Mouse (Mus musculus) MEL (cell line): Measurements from ENCODE around the gene Smpd3. TPM values are rescaled to one million over a fixed set of nuclear protein-coding genes. Genes with fewer than 3 reads are reported as not detected.

ENCODE experiments used
- DNase-seq: peaks from one replicate; pipeline ENCODE4 v3.0.0; 2011; ENCODE audit warnings: low read depth, low spot score
- H3K27ac ChIP-seq: 2 replicates; pipeline ENCODE4 v1.5.1; 2012; ENCODE audit warnings: low read depth, mild to moderate bottlenecking, control low read depth, low read length, moderate library complexity; ENCODE audit not compliant: control insufficient read depth
- H3K27me3 ChIP-seq, 2 experiments: fragments of 150-350 bp in 1 of 2; sonication (generic) in 1 of 2; 2 replicates each; pipeline ENCODE4 v1.6.1; 2012; ENCODE audit warnings: low read length in 2 of 2, mild to moderate bottlenecking in 2 of 2, improper control_type of control experiment in 1 of 2, moderate library complexity in 1 of 2; ENCODE audit not compliant: insufficient read depth in 2 of 2, control insufficient read depth in 1 of 2
- H3K36me3 ChIP-seq, 2 experiments: 2 replicates each; pipeline ENCODE4 v1.6.1; 2012 to 2014; ENCODE audit warnings: low read length in 2 of 2, improper control_type of control experiment in 1 of 2, inconsistent platforms in 1 of 2, mild to moderate bottlenecking in 1 of 2; ENCODE audit not compliant: insufficient read depth in 2 of 2, control insufficient read depth in 1 of 2
- H3K4me1 ChIP-seq, 2 experiments: fragments of 150-350 bp in 1 of 2; sonication (generic) in 1 of 2; 2 replicates each; pipeline ENCODE4 v1.6.1; 2012; ENCODE audit warnings: low read length in 2 of 2, improper control_type of control experiment in 1 of 2, mild to moderate bottlenecking in 1 of 2; ENCODE audit not compliant: insufficient read depth in 2 of 2, control insufficient read depth in 1 of 2
- H3K4me3 ChIP-seq, 2 experiments: fragments of 150-350 bp in 1 of 2; sonication (generic) in 1 of 2; 2 replicates each; pipeline ENCODE4 v1.5.1; 2012; ENCODE audit warnings: low read depth in 2 of 2, low read length in 2 of 2, mild to moderate bottlenecking in 2 of 2, moderate library complexity in 2 of 2, control low read depth in 1 of 2, improper control_type of control experiment in 1 of 2; ENCODE audit not compliant: control insufficient read depth in 1 of 2, insufficient read depth in 1 of 2
- H3K79me2 ChIP-seq: 2 replicates; pipeline ENCODE4 v1.6.1; 2012; ENCODE audit warnings: mild to moderate bottlenecking, low read length, moderate library complexity; ENCODE audit not compliant: control insufficient read depth, poor library complexity, insufficient read depth
- H3K9ac ChIP-seq: 2 replicates; pipeline ENCODE4 v1.6.1; 2012; ENCODE audit warnings: low read depth, mild to moderate bottlenecking, control low read depth, low read length, moderate library complexity; ENCODE audit not compliant: control insufficient read depth, poor library complexity, severe bottlenecking
- H3K9me3 ChIP-seq: fragments of 150-350 bp; sonication (generic); replicated peaks from 2 replicates; pipeline ENCODE4 v1.6.1; 2012; ENCODE audit warnings: mild to moderate bottlenecking, low read length, improper control_type of control experiment, moderate library complexity; ENCODE audit not compliant: insufficient read depth
- BHLHE40 ChIP-seq: IDR thresholded peaks from 2 replicates; pipeline ENCODE4 v1.6.1; 2012; ENCODE audit warnings: low read depth, mild to moderate bottlenecking, inconsistent platforms, low read length, improper control_type of control experiment, borderline replicate concordance
- CTCF ChIP-seq, 3 experiments: IDR thresholded peaks in 2 of 3; conservative IDR thresholded peaks in 1 of 3; 2 replicates each; pipeline ENCODE4 v1.5.1; 2011 to 2012; ENCODE audit warnings: low read length in 3 of 3, low read depth in 2 of 3, mild to moderate bottlenecking in 2 of 3, improper control_type of control experiment in 1 of 3, inconsistent platforms in 1 of 3, mixed read lengths in 1 of 3, moderate library complexity in 1 of 3; ENCODE audit not compliant: control insufficient read depth in 1 of 3, insufficient read depth in 1 of 3, poor library complexity in 1 of 3, severe bottlenecking in 1 of 3
- E2F4 ChIP-seq: IDR thresholded peaks from 2 replicates; pipeline ENCODE4 v1.6.1; 2011; ENCODE audit warnings: low read depth, low read length, improper control_type of control experiment, borderline replicate concordance
- ETS1 ChIP-seq: IDR thresholded peaks from 2 replicates; pipeline ENCODE4 v1.6.1; 2012; ENCODE audit warnings: low read depth, mild to moderate bottlenecking, inconsistent platforms, low read length, improper control_type of control experiment, moderate library complexity
- GABPA ChIP-seq: IDR thresholded peaks from 2 replicates; pipeline ENCODE4 v1.6.1; 2012; ENCODE audit warnings: low read depth, mild to moderate bottlenecking, inconsistent platforms, low read length, improper control_type of control experiment, moderate library complexity
- GATA1 ChIP-seq: IDR thresholded peaks from 2 replicates; pipeline ENCODE4 v1.6.1; 2011; ENCODE audit warnings: low read depth, low read length, improper control_type of control experiment
- HCFC1 ChIP-seq: IDR thresholded peaks from 2 replicates; pipeline ENCODE4 v1.6.1; 2012; ENCODE audit warnings: low read depth, mild to moderate bottlenecking, inconsistent platforms, low read length, improper control_type of control experiment, moderate library complexity
- KAT2A ChIP-seq: conservative IDR thresholded peaks from 2 replicates; pipeline ENCODE4 v1.6.1; 2012; ENCODE audit warnings: low read depth, low read length, improper control_type of control experiment, inconsistent platforms
- MAZ ChIP-seq: IDR thresholded peaks from 2 replicates; pipeline ENCODE4 v1.6.1; 2012; ENCODE audit warnings: low read depth, mild to moderate bottlenecking, inconsistent platforms, low read length, improper control_type of control experiment
- MXI1 ChIP-seq: IDR thresholded peaks from 2 replicates; pipeline ENCODE4 v1.6.1; 2011; ENCODE audit warnings: mild to moderate bottlenecking, low read depth, low read length, improper control_type of control experiment
- MYB ChIP-seq: IDR thresholded peaks from 2 replicates; pipeline ENCODE4 v1.6.1; 2011; ENCODE audit warnings: mild to moderate bottlenecking, low read depth, low read length, improper control_type of control experiment
- MYC ChIP-seq: IDR thresholded peaks from 2 replicates; pipeline ENCODE4 v1.6.1; 2011; ENCODE audit warnings: low read depth, mild to moderate bottlenecking, low read length, improper control_type of control experiment, moderate library complexity
- NRF1 ChIP-seq: IDR thresholded peaks from 2 replicates; pipeline ENCODE4 v1.6.1; 2014; ENCODE audit warnings: low read depth, mild to moderate bottlenecking, inconsistent platforms, low read length, improper control_type of control experiment, moderate library complexity; ENCODE audit not compliant: poor library complexity, insufficient read depth, severe bottlenecking
- POLR2A ChIP-seq, 2 experiments: IDR thresholded peaks; 2 replicates each; pipeline ENCODE4 v1.6.1; 2011 to 2012; ENCODE audit warnings: low read length in 2 of 2, mild to moderate bottlenecking in 2 of 2, control low read depth in 1 of 2, improper control_type of control experiment in 1 of 2, low read depth in 1 of 2, moderate library complexity in 1 of 2; ENCODE audit not compliant: control insufficient read depth in 1 of 2, insufficient read depth in 1 of 2, poor library complexity in 1 of 2
- RCOR1 ChIP-seq: IDR thresholded peaks from 2 replicates; pipeline ENCODE4 v1.6.1; 2012; ENCODE audit warnings: low read depth, mild to moderate bottlenecking, inconsistent platforms, low read length, improper control_type of control experiment
- SMC3 ChIP-seq: IDR thresholded peaks from 2 replicates; pipeline ENCODE4 v1.6.1; 2011; ENCODE audit warnings: low read depth, low read length, improper control_type of control experiment
- TBP ChIP-seq: IDR thresholded peaks from 2 replicates; pipeline ENCODE4 v1.8.0; 2011; ENCODE audit warnings: low read depth, low read length, improper control_type of control experiment
- UBTF ChIP-seq: IDR thresholded peaks from 2 replicates; pipeline ENCODE4 v1.6.1; 2012; ENCODE audit warnings: low read depth, mild to moderate bottlenecking, inconsistent platforms, low read length, improper control_type of control experiment, moderate library complexity, borderline replicate concordance; ENCODE audit not compliant: insufficient read depth
- USF1 ChIP-seq: IDR thresholded peaks from 2 replicates; pipeline ENCODE4 v1.6.1; 2014; ENCODE audit warnings: low read depth, mild to moderate bottlenecking, inconsistent platforms, low read length, improper control_type of control experiment, moderate library complexity
- ZKSCAN1 ChIP-seq: IDR thresholded peaks from 2 replicates; pipeline ENCODE4 v1.6.1; 2012; ENCODE audit warnings: low read depth, mild to moderate bottlenecking, inconsistent platforms, low read length, improper control_type of control experiment, moderate library complexity
- ZMIZ1 ChIP-seq: IDR thresholded peaks from 2 replicates; pipeline ENCODE4 v1.6.1; 2012; ENCODE audit warnings: low read depth, mild to moderate bottlenecking, inconsistent platforms, low read length, improper control_type of control experiment, moderate library complexity
- ZNF384 ChIP-seq: IDR thresholded peaks from 2 replicates; pipeline ENCODE4 v1.6.1; 2012; ENCODE audit warnings: low read depth, mild to moderate bottlenecking, inconsistent platforms, low read length, improper control_type of control experiment
- polyA plus RNA-seq, 2 experiments: library from polyadenylated mRNA; stranded (reverse) in 1 of 2; unstranded in 1 of 2; fragments of >175 nt in 1 of 2; fragments of >200 nt in 1 of 2; gene quantifications; 2 replicates each; pipeline versions ENCODE4 v1.2.1 to v1.2.4; 2012; ENCODE audit warnings: low replicate concordance in 2 of 2, low read depth in 1 of 2; ENCODE audit not compliant: insufficient read length in 2 of 2, insufficient read depth in 1 of 2, missing spikeins in 1 of 2
- total RNA-seq: library from RNA; depleted of rRNA; stranded (reverse); fragments of 300-350 nt; gene quantifications from 2 replicates; pipeline ENCODE4 v1.2.3, GENCODE M21; 2012

Gene Smpd3
- total and polyA plus RNA-seq, 3 experiments = 0.04 to 0.08 TPM; not detected in 1

DNA sequence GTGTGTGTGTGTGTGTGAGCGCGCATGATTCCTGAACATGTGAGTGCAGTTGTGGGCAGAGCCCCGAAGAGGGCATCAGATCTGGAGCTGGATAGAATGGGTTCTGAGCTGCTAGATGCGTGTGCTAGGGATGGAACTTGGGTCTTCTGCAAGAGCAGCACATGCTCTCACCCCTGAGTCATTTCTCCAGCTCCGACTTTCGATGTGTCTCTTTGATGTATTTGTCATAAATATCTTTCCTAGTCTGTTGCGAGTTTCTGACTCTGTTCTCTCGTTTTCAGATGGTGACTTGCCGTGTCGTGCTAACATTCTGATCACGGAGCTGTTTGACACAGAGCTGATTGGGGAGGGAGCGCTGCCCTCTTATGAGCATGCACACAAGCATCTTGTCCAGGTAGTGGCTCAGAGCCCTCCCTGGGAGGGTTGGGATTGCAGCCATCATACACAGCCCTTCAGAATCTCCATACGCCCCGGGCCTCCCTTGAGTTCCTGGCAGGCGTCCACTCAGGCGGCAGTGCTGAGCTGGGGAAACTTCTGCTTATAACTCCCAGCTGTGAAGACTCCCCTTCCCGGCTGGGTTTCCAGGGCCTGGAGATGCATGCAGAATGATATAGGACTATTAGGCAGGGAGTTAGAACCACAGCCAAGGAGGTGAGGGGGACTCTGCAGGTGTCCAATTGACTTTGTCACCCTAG lies 103.1 kb downstream of the Smpd3 start:
- H3K27ac ChIP-seq = no peak overlapping the region
- no peak overlapping the region for H3K9ac ChIP-seq
- DNase-seq = no peak
- no peaks in the 10 kb centered on the region for H3K27me3 ChIP-seq
- H3K36me3 ChIP-seq = peaks cover 2 to 21% of the 10 kb centered on the region in 2 experiments
- H3K79me2 ChIP-seq = no peaks in the 10 kb centered on the region
- TF ChIP-seq POLR2A (IDR thresholded peaks at IDR 0.05; ENCODE audit: control insufficient read depth in 1 of 2, insufficient read depth in 1 of 2, low read depth in 1 of 2, low read length in 2 of 2, poor library complexity in 1 of 2) (no peak), NRF1 (no peak), ETS1 (no peak), SMC3 (no peak), MXI1 (no peak), HCFC1 (no peak), GATA1 (no peak), KAT2A (no peak), MAZ (no peak), ZKSCAN1 (no peak), CTCF (IDR thresholded peaks at IDR 0.05 in 2 of 3, conservative IDR thresholded peaks at IDR 0.05 in 1 of 3; ENCODE audit: control insufficient read depth in 1 of 3, insufficient read depth in 1 of 3, low read depth in 2 of 3, low read length in 3 of 3, poor library complexity in 1 of 3, severe bottlenecking in 1 of 3) (no peak), MYB (no peak), GABPA (no peak), TBP (no peak), MYC (no peak), BHLHE40 (no peak), UBTF (no peak), USF1 (no peak), ZNF384 (no peak), ZMIZ1 (no peak)
- H3K4me1 ChIP-seq = peaks cover 0 to 3% of the 10 kb centered on the region in 2 experiments; a peak in 1 of 4 replicates
- no peaks in the 10 kb centered on the region for H3K9me3 ChIP-seq
- H3K4me3 ChIP-seq = no peak overlapping the region

DNA sequence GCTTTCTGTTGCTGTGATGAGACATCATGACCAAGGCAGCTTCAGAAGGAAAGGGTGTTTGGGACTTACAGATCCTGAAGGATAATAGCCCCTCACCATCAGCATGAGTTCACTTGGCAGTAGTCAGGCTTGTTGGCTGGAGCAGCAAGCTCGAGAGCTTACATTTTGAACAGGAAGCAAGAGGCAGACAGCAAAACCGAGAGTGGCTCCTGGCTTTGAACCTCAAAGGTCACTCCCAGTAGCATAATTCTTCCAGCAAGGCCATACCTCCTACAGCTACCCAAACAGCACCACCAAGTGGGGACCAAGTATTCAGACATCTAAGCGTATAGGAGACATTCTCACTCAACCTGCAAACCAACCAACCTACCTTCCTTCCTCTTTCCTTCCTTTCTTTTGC lies 105.0 kb downstream of the Smpd3 start:
- peak; percentile 16 for DNase-seq
- TF ChIP-seq E2F4 = no peak
- no peak for TF ChIP-seq RCOR1
- TF ChIP-seq CTCF (IDR thresholded peaks at IDR 0.05 in 2 of 3, conservative IDR thresholded peaks at IDR 0.05 in 1 of 3; ENCODE audit: control insufficient read depth in 1 of 3, insufficient read depth in 1 of 3, low read depth in 2 of 3, low read length in 3 of 3, poor library complexity in 1 of 3, severe bottlenecking in 1 of 3) = peak in 1 of 3 experiments; percentile 21; a peak in 2 of 6 replicates
- H3K4me3 ChIP-seq = no peak overlapping the region
- peaks cover 2 to 25% of the 10 kb centered on the region in 2 experiments for H3K36me3 ChIP-seq
- H3K9ac ChIP-seq = no peak overlapping the region
- no peaks in the 10 kb centered on the region for H3K79me2 ChIP-seq
- H3K27me3 ChIP-seq = no peaks in the 10 kb centered on the region
- H3K27ac ChIP-seq = no peak overlapping the region
- H3K9me3 ChIP-seq = no peaks in the 10 kb centered on the region
- peaks cover 0 to 3% of the 10 kb centered on the region in 2 experiments; a peak in 1 of 4 replicates for H3K4me1 ChIP-seq
